Mouse (Mus musculus): ENCODE measurements around the gene Cdh13.

GRCm38 (mm10) chr8:118270751-118271402, 12.7 kb upstream of the Cdh13 start:
- TF ChIP-seq E2F4 (IDR thresholded peaks at IDR 0.05; ENCODE audit: insufficient read depth) (no peak), REST (IDR thresholded peaks at IDR 0.05; ENCODE audit: insufficient read depth, insufficient read length) (no peak), MYOD1 (IDR thresholded peaks at IDR 0.05; ENCODE audit: control insufficient read depth in 1 of 3, insufficient read length in 2 of 3, low read depth in 2 of 3) (no peak), POLR2AphosphoS2 (IDR thresholded peaks at IDR 0.05; ENCODE audit: insufficient read length, low read depth) (no peak), POLR2A (IDR thresholded peaks at IDR 0.05; ENCODE audit: insufficient read length, low read depth) (no peak), MAX (IDR thresholded peaks at IDR 0.05; ENCODE audit: low read depth) (no peak), USF1 (IDR thresholded peaks at IDR 0.05; ENCODE audit: low read depth) (no peak), TCF3 (IDR thresholded peaks at IDR 0.05; ENCODE audit: insufficient read length, low read depth) (no peak), TCF12 (IDR thresholded peaks at IDR 0.05; ENCODE audit: insufficient read depth, poor library complexity, severe bottlenecking) (no peak), MYOG (IDR thresholded peaks at IDR 0.05; ENCODE audit: control insufficient read depth in 1 of 3, insufficient read depth in 1 of 3, insufficient read length in 2 of 3, low read depth in 2 of 3) (no peak)

Measured in myocyte (in vitro differentiated cells).